Mouse (Mus musculus): ENCODE measurements around the gene Klk8.

DNA sequence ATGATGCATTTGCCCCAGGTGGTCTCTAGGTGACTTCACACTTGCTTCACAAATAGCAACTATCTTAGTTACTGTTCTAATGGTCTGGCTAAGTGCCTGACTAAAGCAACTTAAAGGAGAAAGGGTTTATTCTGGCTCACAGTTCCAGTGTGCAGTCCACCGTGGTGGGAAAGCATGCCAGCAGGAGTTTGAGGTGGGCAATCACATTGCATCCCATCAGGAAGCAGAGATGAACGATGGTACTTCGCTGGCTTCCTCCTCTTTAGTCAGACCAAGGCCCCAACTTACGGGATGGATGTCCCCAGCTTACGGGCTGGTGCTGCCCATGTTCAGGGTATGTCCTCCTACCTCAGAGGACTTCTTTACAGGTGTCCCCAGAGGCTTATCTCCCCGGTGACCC is 54.2 kb downstream of the Klk8 start:
- no peak for TF ChIP-seq CTCF (IDR thresholded peaks at IDR 0.05; ENCODE audit: low read depth)
- TF ChIP-seq EP300 (IDR thresholded peaks at IDR 0.05; ENCODE audit: low read depth): no peak
